Mouse (Mus musculus) lung, postnatal 25 days (tissue): ENCODE measurements around the gene E130309D02Rik.

Source experiments
- DNase-seq: peaks from one replicate; pipeline ENCODE4 v3.0.0; 2022; ENCODE audit warnings: low spot score

Gene E130309D02Rik

DNA sequence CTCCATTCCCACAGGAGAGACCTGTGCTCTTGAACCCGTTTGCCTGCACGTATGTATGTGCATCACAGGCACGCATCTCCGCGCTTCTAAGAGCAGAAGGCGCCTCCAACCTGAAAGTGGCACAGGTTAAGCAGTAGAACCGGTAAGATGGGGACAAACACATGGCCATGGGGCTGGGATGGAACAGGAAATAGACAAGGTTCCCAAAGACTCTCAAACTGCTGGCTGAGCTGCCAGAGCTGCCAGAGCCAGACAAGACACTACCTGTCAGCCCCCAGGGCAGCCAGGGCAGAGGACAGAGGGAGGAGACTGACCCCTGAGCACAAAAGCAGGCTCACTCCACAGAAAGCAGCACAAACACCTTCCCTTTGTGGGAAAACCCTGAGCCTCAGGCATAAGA lies 5.2 kb downstream of the E130309D02Rik start:
- DNase-seq: no peak

DNA sequence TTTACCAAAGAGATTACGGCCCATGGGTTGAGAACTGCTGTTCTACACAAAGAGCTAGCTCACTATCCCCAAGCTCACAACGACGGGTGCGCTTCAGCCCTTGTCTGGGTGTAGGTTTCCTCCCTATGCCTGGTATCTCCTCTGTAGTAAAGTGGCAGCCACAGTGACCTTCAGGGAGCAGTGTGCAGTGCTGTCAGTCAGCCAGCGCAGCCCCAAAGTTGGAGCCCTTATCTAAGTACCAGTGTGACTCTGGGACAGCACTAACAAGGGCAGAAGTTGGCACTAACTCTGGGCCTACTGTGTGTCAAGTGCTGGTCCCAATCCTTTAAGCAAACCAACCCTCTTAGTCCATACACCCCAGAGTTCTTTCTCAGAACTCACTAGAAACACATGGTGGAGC lies 6.3 kb downstream of the E130309D02Rik start:
- no peak for DNase-seq

DNA sequence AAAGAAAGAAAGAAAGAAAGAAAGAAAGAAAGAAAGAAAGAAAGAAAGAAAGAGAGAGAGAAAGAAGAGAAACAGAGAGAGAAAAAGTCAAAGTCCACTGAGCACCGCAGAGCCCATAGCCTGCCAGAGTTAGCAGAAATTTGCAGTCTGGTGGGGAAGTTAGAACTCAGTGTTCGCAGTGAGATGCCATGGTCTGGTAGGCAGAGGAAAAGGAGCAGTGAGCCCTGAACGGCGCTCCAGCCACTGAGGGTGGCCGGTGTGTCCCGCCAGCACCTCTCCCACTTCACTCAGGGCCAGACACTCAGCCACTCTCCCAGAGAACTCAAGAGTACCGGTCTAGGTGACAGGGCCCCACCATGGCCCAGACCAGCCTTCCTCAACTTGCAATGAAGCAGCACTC lies 10.9 kb downstream of the E130309D02Rik start:
- DNase-seq: no peak

DNA sequence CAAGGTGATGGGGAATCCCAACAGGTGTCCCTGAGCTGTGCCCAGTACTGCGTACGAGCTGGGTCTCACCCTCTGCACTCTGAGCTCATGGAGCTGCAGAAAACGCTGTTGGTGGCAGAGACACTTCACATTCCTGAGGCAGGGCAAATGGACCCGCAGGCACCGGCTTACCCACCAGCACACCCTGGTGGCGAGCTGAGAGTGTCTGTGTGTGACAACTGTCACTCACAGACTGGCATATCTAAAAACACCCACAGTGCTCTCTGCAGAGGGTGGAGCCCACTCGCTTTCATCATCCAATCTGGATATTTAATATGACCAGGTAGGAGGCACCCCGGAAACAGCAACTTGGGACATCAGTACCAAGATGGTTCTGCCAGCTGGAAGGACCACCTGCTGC lies 13.9 kb downstream of the E130309D02Rik start:
- no peak for DNase-seq

DNA sequence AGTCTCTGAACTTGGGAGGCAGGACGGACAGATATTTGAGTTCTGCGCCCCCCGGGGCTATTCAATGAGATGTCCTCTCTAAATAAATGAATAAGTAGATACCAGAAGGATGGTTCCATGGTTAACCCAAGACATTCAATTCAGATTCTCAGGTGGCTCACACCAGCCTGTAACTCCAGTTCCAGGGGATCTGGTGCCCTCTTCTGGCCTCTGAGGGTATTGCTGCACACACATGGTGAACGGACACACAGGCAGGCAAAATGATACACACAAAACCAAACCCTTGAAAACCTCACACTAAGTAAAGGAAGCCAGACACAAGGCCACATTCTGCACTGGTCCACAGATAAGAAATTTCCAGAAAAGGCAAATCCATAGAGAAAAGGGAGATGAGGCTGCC lies 15.5 kb downstream of the E130309D02Rik start:
- peak; percentile 32 for DNase-seq

DNA sequence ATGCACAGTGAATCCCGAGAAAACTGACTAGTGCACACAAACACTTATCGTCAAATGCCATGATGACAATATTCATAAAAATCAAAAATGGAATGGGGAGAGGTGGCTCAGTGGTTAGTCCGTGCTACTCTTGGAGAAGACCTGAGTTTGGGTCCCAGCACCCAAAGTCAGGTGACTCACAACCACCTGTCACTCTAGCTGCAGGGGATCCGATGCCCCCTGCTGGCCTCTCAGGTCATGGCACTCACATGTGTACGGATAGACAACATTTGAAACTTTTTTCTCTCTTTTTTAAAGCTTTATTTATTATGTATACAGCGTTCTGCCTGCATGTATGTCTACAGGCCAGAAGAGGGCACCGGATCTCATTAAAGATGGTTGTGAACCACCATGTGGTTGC lies 16.8 kb downstream of the E130309D02Rik start:
- DNase-seq: no peak

DNA sequence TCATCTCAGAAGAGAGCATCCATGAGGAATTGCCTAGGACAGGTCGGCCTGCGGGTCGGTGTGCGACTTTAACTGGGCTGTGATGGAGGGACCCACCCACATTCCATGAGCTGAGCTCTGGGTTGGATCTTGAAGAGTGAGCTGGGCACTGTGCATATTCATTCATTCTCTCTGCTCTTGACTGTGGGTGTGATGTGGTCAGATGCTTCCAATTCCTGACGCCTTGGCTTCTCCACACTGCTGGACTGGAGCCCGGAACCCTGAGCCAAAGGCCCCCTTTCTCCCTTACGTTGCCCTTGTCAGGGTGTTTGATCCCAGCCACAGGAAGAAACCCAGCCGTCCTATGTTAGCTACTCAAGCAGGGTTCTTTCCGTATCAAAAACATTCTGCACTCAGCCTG lies 17.2 kb downstream of the E130309D02Rik start:
- peak; percentile 8 for DNase-seq

DNA sequence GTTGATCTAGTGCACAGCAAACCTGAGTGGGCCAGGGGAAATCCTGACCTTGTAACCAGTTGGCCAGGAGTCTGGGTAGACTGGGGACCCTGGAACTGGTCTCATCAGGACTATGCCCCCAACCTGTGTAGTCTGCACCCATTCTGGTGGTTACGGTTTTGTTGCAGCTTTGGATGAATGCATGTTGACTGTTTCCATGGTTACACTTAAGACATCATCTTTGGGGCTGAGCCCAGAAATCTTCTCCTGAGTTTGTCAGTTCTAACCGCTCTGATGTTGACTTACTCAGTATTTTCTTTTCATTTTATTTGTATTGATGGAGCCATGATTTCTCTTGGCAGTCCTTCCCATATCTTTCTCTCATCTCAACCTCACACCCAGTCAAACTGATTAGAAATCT lies 19.8 kb downstream of the E130309D02Rik start:
- no peak for DNase-seq

DNA sequence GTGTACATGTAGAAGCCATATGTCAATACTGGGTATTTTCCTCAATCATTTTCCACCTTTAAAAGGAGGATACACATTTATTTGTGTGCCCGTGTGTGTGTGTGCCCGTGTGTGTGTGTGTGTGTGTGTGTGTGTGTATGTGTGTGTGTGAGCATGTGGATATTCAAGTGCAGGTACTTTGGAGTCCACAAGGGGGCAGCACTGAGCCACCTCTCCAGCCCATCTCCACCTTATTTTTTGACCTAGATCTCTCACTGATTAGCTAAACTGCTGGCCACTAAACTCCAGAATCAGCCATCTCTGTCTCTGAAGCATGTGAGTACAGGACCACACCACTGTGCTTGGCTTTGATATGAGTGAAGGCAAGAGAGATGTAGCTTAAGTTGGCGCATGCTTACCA lies 20.3 kb downstream of the E130309D02Rik start:
- no peak for DNase-seq

DNA sequence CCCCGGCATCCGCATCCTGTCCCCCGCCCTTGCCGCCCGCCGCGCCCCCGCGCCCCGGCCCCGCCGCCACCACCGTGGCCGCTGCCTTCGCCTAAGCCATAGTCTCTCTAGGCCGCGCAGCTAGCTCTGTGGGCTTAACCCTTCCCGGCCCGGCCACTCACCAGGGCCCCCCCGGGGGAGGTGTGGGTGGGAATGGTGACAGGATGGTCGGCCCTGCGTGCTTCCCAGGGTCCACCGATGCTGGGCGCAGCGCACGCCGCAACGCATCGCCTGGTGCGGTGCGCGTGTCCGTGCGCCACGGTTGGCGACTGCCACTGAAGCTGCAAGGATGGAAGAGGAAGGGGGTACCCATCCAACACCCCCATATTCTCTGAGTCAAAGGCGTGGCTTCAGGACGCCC lies 21.8 kb downstream of the E130309D02Rik start, which contains the start of gene Zfp853:
TSS of gene Zfp853 (minus strand) at position 220 of the 400 bp plus-strand sequence.
- no peak for DNase-seq

DNA sequence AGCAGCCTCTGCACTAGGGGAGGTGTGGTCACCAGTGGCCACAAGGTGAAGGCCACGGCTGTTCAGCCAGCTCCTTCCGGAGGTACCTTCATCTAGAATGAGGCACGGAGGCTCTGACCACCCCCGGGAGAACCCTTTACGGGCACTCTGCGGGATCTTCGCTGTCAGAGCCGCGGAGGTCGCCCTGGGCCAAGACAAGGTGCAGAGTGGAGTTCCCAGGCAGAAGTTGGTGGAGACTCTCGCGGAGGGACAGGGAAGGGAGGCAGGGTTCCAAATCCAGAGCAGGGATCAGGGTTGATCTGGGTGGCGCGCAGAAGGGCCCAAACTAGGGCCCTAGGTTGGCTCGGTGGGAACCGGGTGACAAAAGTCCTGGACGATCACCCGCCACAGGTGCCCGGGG lies 22.3 kb downstream of the E130309D02Rik start:
- DNase-seq: no peak

DNA sequence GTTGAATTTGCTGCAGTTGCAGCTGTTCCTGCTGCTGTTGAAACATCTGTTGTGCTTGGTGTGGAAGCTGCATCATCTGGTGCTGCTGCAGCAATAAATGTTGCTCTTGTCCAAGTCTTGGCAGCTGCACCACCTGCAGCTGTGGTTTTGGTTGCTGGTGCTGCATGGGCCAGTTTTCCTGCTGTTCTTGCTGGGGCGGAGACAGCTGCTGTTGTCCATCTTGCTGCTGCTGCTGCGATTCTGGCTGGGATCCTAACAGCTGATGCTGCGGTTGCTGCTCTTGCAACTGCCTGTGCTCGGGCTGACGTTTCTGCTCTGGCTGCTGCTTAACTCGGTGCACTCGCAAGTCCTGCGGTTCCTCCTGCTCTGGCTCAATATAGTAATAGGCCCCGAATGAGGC lies 25.9 kb downstream of the E130309D02Rik start:
- no peak for DNase-seq

DNA sequence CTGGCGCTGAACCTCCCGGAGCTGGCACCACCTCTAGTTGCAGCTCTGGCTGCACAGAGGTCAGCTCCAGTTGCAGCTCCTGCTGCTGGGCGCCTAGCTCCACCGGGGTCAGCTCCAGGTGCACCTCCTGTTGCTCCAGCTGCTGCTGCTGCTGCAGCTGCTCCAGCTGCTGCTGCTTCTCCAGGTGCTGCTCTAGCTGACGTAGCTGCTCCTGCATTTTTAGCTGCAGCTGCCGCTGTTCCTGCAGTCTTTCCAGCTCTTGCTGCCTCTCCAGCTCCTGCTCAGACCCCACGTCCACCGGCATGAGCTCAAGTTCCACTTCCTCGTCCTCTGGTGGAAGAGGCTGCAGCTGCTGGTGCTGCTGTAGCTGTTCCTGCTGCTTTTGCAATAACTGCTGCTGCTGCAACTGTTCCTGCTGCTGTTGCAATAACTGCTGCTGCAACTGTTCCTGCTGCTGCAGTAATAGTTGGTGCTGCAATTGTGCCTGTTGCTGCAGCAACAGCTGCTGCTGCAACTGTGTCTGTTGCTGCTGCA lies 26.7 kb downstream of the E130309D02Rik start:
- no peak for DNase-seq

DNA sequence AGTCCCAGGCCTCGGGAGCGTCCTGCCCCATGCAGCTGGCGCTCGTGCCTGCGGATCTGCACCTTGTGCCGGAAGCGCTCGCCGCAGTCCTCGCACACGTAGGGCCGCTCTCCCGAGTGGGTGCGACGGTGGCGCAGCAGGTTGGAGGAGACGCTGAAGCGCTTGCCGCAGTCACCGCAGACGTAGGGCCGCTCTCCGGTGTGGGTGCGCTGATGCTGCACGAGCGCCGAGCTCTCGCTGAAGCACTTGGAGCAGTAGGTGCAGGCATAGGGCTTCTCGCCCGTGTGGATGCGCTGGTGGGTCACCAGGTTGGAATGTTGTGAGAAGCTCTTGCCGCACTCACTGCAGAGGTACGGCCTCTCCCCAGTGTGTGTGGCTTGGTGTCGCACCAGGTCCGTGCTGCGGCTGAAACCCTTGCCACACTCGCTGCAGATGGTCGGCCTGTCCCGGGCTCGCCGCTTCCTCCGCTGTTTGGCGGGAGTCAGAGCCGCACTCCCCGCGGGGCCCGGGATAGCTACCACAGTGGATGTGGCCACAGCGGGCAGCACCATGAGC lies 27.3 kb downstream of the E130309D02Rik start:
- no peak for DNase-seq

DNA sequence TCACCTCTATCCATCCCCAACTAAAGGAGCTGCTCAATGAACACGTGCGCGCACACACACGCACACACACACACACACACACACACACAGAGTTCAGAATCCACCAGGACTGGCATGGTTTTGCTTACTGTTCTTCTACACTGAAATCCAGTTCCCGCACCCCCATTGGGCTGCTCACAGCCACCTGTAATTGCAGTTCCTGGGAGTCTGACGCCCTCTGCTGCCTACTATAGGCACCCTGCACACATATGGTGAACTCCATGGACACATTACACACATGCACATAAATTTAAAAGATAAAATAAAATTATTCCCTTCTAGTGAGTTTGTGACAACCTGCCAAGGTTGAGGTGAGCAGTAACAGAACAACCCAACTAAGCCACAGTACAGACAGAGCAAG lies 30.4 kb downstream of the E130309D02Rik start:
- DNase-seq: no peak

DNA sequence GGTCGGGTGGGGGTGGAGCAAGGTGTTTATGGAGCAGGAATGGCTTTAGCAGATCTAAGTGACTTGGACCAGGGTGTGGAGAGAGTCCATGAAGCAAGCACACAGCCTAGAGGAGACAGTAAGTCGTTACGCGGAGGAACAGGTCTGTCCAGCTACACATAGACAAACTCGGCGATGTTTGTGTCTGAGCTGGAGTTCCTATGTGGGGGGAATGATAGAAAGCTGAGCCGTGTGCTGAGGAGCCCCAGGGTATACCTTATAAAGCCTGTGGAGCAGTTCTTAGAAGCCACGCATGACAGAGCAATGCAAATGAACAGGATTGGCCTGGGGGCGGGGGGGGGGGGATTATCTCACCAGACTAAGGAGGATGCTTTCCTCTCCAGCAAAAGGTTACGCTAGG lies 35.9 kb downstream of the E130309D02Rik start:
- no peak for DNase-seq

DNA sequence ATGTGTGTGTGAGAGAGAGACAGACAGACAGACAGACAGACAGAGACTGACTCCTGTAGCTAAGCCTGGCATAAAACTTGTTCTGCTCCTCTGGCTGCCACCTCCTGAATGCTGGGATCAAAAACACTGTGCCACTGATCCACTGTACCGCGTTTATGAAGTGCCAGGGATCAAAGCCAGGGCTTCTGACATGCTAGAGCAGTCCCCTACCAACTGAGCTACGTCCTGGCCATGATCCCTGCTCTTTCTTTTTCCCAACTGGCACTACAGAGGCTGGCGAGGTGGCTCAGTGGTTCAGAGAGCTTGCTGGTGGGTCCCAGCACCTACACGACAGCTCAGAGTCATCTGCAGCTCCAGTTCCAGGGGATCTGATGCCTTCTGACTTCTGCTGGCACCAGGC lies 39.4 kb downstream of the E130309D02Rik start:
- no peak for DNase-seq

DNA sequence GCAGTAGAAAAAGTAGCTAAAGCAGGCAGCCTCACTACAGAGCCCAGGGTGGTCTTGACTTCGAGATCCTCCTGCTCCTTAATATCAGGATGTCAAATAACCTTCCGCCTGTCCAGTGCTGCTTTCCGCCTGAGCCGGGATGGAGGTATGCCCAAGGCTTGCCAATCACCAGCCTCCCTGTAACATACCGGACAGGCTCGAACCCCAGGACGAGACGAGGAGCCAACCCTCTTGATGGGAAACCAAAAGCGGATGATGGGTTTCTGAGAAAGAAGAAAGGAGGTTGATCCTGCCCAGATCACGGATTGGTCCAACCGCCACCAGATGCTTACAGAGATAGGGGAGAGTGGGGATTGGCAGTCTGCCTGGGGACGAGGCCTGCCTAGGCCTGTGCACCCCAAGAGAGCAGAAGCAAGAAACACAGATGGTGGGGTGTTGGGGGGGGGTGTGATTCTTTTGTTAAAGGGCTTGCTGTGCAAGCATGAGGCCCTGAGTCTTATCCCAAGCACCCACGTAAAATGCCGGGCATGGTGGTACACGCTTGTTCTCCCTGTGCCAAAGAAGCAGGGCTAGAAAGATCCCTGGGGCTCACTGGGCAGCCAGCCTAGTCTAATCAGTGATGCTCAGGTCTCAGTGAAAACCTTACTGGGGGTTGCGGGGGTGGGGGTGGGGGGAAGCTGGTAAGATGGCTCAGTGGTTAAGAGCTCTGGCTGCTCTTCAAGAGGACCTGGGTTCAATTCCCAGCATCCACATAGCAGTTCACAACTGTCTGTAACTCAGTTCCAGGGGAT lies 42.4 kb downstream of the E130309D02Rik start:
- no peak for DNase-seq

DNA sequence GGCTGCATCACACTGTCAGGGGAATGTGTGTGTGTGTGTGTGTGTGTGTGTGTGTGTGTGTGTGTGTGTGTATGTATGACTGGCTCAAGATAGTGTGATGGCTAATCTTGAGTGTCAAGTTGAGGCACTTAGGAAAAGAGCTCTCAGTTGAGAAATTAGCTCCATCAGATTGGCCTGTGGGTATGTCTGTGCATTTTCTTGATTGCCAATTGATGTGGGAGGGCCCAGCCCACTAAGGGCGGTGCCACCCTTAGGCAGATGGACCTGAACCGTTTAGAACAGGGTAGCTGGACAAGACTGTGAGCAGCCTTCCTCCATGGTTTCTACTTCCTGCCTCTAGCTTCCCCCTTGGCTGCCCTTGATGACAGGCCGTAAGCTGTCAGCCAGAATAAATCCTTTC lies 43.1 kb downstream of the E130309D02Rik start:
- DNase-seq: no peak

DNA sequence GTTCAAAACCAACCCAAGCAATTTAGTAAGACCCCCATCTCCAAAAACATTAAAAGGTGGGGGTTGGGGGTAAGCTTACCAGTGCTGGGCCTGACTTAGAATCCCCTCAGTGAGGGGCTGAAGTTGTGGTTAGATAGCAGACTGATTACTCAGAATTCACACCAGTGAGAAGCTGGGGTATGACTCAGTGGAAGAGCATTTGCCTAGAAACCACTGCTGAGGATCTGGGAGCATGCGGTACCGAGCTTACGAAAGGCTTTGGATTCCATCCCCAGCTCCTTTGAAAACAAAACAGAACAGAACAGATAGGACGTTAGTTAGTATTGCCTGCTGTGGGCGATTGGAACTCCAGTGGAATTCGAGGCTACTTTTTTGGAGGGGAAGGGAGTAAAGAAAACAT lies 43.5 kb downstream of the E130309D02Rik start:
- no peak for DNase-seq

DNA sequence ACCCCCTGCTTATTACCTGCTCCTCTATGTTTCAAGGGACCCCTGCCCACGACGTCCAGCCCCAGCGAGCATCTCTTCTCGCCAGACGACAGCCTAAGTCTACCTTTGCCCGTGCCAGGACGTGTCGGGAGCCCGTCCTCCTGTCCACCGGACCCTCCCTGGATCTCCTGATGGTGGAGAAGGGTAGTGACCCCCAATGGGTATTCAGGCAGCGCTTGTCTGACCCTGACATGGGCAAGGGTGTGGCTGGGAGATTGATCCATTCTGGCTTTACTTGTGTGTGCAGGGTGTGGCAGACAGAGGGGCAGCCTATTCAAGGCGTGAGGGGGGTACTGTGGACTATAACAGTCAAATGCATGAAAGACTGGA lies 45.0 kb downstream of the E130309D02Rik start:
- no peak for DNase-seq

DNA sequence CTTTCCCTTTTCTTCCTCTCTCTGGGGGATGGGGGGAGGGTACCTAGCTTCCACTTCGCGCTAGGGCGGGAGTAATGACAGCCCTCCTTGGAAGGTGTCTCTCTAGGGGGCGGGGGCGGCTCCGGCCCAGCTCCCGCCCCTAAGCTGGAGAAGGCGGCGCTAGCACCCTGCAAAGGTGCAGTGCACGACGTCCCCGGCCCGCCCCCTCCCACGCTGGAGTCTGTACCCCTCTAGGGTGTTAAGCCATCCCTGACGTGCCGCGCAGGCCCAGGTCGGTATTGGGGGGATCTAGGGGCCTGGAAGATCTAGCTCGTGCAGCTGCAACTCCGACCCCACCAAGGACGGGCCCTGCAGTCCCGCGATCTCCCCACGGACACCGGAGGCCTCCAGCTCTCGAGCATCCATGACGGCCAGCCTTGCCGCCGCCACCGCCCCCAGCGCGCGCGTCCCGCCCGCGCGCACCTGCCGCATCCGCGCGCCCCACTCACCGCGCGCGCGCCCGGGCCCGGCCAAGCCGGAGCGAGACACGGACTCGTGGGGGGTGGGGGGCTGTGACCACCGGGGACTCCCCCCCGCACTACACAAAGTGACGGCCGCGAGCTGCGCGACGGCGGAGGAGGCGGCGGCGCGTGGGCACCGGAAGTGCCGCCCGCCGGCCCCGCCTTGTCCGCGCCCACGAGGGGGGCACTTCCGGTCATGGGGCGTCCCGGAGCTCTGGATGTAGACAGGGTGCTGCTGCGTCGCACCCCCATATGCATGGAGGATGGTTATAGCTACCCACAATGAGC lies 45.6 kb downstream of the E130309D02Rik start, which contains the start of gene Zfp316:
TSS of gene Zfp316 (minus strand) at position 660 of the 788 bp plus-strand sequence.
- peak; percentile 60 for DNase-seq

DNA sequence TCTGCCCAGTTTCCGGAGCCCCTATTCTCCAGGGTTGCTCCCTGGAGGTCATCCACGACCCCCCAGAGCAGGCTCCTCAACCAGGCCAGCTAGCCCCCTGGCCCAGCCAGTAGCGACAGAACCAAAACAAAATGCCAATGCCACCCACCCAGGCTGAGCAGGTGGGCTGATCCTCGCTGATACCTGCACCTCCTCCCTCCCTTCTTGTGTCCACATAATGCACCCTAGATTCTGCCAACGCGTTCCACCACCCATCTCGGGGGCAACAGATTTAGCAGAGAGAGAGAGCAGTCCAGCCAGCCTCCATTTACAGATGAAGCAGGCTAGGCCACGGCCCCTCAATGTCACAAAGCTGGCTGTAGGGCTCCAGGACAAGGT lies 46.2 kb downstream of the E130309D02Rik start:
- no peak for DNase-seq
